Mouse (Mus musculus) gastrocnemius, adult 8-10 months (tissue): ENCODE measurements around the gene Cd164l2. TPM values are rescaled to one million over a fixed set of nuclear protein-coding genes. Genes with fewer than 3 reads are reported as not detected.

Experiments used
- DNase-seq, 2 experiments: peaks; one replicate each; pipeline ENCODE4 v3.0.0; 2022; ENCODE audit warnings: low spot score in 2 of 2
- total RNA-seq, 4 experiments: library from RNA; stranded (reverse); gene quantifications; 2 replicates each; pipeline ENCODE4 v1.2.4; 2022

Cd164l2 gene
- total RNA-seq, 4 experiments from 2014 or later, result 0.59 TPM; not detected in 3

GRCm38 (mm10) chr4:133220656-133221055, 8.7 kb downstream of the Cd164l2 start:
- no peak for DNase-seq

- no peak for DNase-seq
These were observed 9.8 kb downstream of the Cd164l2 start for GRCm38 (mm10) chr4:133221701-133222100.

GRCm38 (mm10) chr4:133223875-133224274, 11.9 kb downstream of the Cd164l2 start:
- no peak for DNase-seq

GRCm38 (mm10) chr4:133226073-133226472, 14.1 kb downstream of the Cd164l2 start:
- DNase-seq, result peak in 1 of 2 experiments; percentile 43

- no peak for DNase-seq
These were observed 15.7 kb downstream of the Cd164l2 start for GRCm38 (mm10) chr4:133227636-133228035.

- DNase-seq, result no peak
These were observed 17.7 kb downstream of the Cd164l2 start for GRCm38 (mm10) chr4:133229582-133229981.

GRCm38 (mm10) chr4:133233285-133233976, 21.5 kb downstream of the Cd164l2 start:
- no peak for DNase-seq

- DNase-seq, result no peak
These were observed 22.8 kb downstream of the Cd164l2 start for GRCm38 (mm10) chr4:133234771-133235170.

- DNase-seq, result no peak
These were observed 23.5 kb downstream of the Cd164l2 start for GRCm38 (mm10) chr4:133235415-133235814.

GRCm38 (mm10) chr4:133237911-133238310, 26.0 kb downstream of the Cd164l2 start:
- no peak for DNase-seq

GRCm38 (mm10) chr4:133240490-133240921, 28.6 kb downstream of the Cd164l2 start, which contains the start of gene Map3k6:
Gene Map3k6, plus strand, starts transcription at chr4:133240818.
- peak; percentile 77 to 83 for DNase-seq

GRCm38 (mm10) chr4:133240934-133241908, 29.3 kb downstream of the Cd164l2 start:
- peak; percentile 84 to 89 for DNase-seq

- no peak for DNase-seq
These were observed 30.0 kb downstream of the Cd164l2 start for GRCm38 (mm10) chr4:133241910-133242309.

- DNase-seq, result no peak
These were observed 30.8 kb downstream of the Cd164l2 start for GRCm38 (mm10) chr4:133242710-133243109.

- DNase-seq, result no peak
These were observed 31.6 kb downstream of the Cd164l2 start for GRCm38 (mm10) chr4:133243538-133243937.

GRCm38 (mm10) chr4:133244289-133244688, 32.4 kb downstream of the Cd164l2 start:
- DNase-seq, result no peak

- no peak for DNase-seq
These were observed 35.1 kb downstream of the Cd164l2 start for GRCm38 (mm10) chr4:133247072-133247471.

GRCm38 (mm10) chr4:133247806-133248449, 36.0 kb downstream of the Cd164l2 start:
- no peak for DNase-seq

- DNase-seq, result peak; percentile 73 to 79
These were observed 38.7 kb downstream of the Cd164l2 start for GRCm38 (mm10) chr4:133250609-133251008.

GRCm38 (mm10) chr4:133251214-133251613, 39.3 kb downstream of the Cd164l2 start:
- DNase-seq, result no peak

- DNase-seq, result no peak
These were observed 40.2 kb downstream of the Cd164l2 start for GRCm38 (mm10) chr4:133252089-133252488.

- no peak for DNase-seq
These were observed 41.5 kb downstream of the Cd164l2 start for GRCm38 (mm10) chr4:133253412-133253811.
